Mouse (Mus musculus) cerebellum, adult 2 months (tissue): ENCODE measurements around the gene Hic1.

ENCODE experiments used
- CTCF ChIP-seq: fragments of 200-500 bp; IDR thresholded peaks from 2 replicates; pipeline ENCODE4 v1.5.1; 2011; ENCODE audit warnings: low read depth, mild to moderate bottlenecking, control low read depth, low read length, moderate library complexity, borderline replicate concordance; ENCODE audit not compliant: insufficient read depth
- POLR2A ChIP-seq: fragments of 200-500 bp; IDR thresholded peaks from 2 replicates; pipeline ENCODE4 v1.6.1; 2011; ENCODE audit warnings: low read length, control low read depth, borderline replicate concordance; ENCODE audit not compliant: insufficient read depth

GRCm38 (mm10) chr11:75162591-75163080 is 6.7 kb downstream of the Hic1 start:
- TF ChIP-seq CTCF: no peak
- TF ChIP-seq POLR2A: no peak
